Mouse (Mus musculus) kidney, adult 11 months (tissue): ENCODE data around the gene Nyap2.
A peak's percentile ranks its signal among the peaks of the same experiment; 100 is the strongest.
"Not testable (repeated sequence)": the region's sequence is repeated elsewhere in the genome, so short reads cannot be mapped to it uniquely, and the experiment has no call there.

ENCODE experiments used
- DNase-seq: peaks from one replicate; pipeline ENCODE4 v3.0.0; 2022

Nyap2 gene

GRCm38 (mm10) chr1:81209536-81209935 lies 132.8 kb downstream of the Nyap2 start:
- DNase-seq: no peak

- DNase-seq: no peak
Measured at GRCm38 (mm10) chr1:81211491-81211890, 134.7 kb downstream of the Nyap2 start.

GRCm38 (mm10) chr1:81219790-81220189 lies 143.0 kb downstream of the Nyap2 start:
- no peak for DNase-seq

GRCm38 (mm10) chr1:81231759-81232406 lies 155.1 kb downstream of the Nyap2 start:
- DNase-seq: no peak

GRCm38 (mm10) chr1:81232407-81232789 lies 155.6 kb downstream of the Nyap2 start:
- not testable (repeated sequence) for DNase-seq

GRCm38 (mm10) chr1:81248447-81249205 lies 171.9 kb downstream of the Nyap2 start:
- DNase-seq: no peak

GRCm38 (mm10) chr1:81250068-81250467 lies 173.3 kb downstream of the Nyap2 start:
- no peak for DNase-seq

GRCm38 (mm10) chr1:81266441-81266840 lies 189.7 kb downstream of the Nyap2 start:
- DNase-seq: no peak

- no peak for DNase-seq
Measured at GRCm38 (mm10) chr1:81280978-81281377, 204.2 kb downstream of the Nyap2 start.

GRCm38 (mm10) chr1:81285633-81286032 lies 208.9 kb downstream of the Nyap2 start:
- no peak for DNase-seq

- no peak for DNase-seq
Measured at GRCm38 (mm10) chr1:81287088-81287487, 210.3 kb downstream of the Nyap2 start.

- no peak for DNase-seq
Measured at GRCm38 (mm10) chr1:81300735-81301134, 224.0 kb downstream of the Nyap2 start.

GRCm38 (mm10) chr1:81301661-81302060 lies 224.9 kb downstream of the Nyap2 start:
- DNase-seq: no peak

GRCm38 (mm10) chr1:81303389-81303788 lies 226.6 kb downstream of the Nyap2 start:
- DNase-seq: no peak

GRCm38 (mm10) chr1:81307407-81307806 lies 230.7 kb downstream of the Nyap2 start:
- DNase-seq: no peak

GRCm38 (mm10) chr1:81307934-81308333 lies 231.2 kb downstream of the Nyap2 start:
- no peak for DNase-seq

GRCm38 (mm10) chr1:81310087-81310626 lies 233.4 kb downstream of the Nyap2 start:
- peak; percentile 36 for DNase-seq

GRCm38 (mm10) chr1:81316403-81316994 lies 239.7 kb downstream of the Nyap2 start:
- peak; percentile 31 for DNase-seq

- no peak for DNase-seq
Measured at GRCm38 (mm10) chr1:81316995-81317413, 240.3 kb downstream of the Nyap2 start.

GRCm38 (mm10) chr1:81387722-81388121 lies 311.0 kb downstream of the Nyap2 start:
- no peak for DNase-seq
